Mouse (Mus musculus) CH12.LX (cell line): Measurements from ENCODE around the gene Crat. TPM values are rescaled to one million over a fixed set of nuclear protein-coding genes. Genes with fewer than 3 reads are reported as not detected.
A peak's percentile ranks its signal among the peaks of the same experiment; 100 is the strongest.

Experiments used
- DNase-seq: peaks from one replicate; pipeline ENCODE4 v3.0.0-alpha.2; 2013; ENCODE audit errors: extremely low read depth
- H3K27ac ChIP-seq: 2 replicates; pipeline ENCODE4 v1.5.1; 2012; ENCODE audit warnings: low read depth, mild to moderate bottlenecking, control low read depth, moderate library complexity; ENCODE audit not compliant: insufficient read depth
- H3K27me3 ChIP-seq: replicated peaks from 2 replicates; pipeline ENCODE3; 2012; ENCODE audit warnings: inconsistent platforms
- H3K36me3 ChIP-seq, 2 experiments: replicated peaks in 1 of 2; 2 replicates each; pipeline versions ENCODE3 to v1.6.1; 2012; ENCODE audit warnings: inconsistent platforms in 1 of 2, low read length in 1 of 2, mild to moderate bottlenecking in 1 of 2, mixed read lengths in 1 of 2, moderate library complexity in 1 of 2; ENCODE audit not compliant: control insufficient read depth in 1 of 2, insufficient read depth in 1 of 2
- H3K4me1 ChIP-seq, 2 experiments: 2 replicates each; pipeline ENCODE4 v1.6.1; 2012; ENCODE audit warnings: inconsistent platforms in 1 of 2, moderate library complexity in 1 of 2; ENCODE audit not compliant: insufficient read depth in 2 of 2, control insufficient read depth in 1 of 2
- H3K4me2 ChIP-seq: 2 replicates; pipeline ENCODE4 v1.6.1; 2012; ENCODE audit warnings: low read depth, mild to moderate bottlenecking, control low read depth; ENCODE audit not compliant: poor library complexity, insufficient read depth, severe bottlenecking
- H3K4me3 ChIP-seq, 3 experiments: fragments of 150-350 bp in 1 of 3; sonication (generic) in 1 of 3; replicated peaks in 1 of 3; 2 replicates each; pipeline versions ENCODE3 to v1.5.1; 2011 to 2012; ENCODE audit warnings: low read depth in 2 of 3, low read length in 2 of 3, mild to moderate bottlenecking in 2 of 3, moderate library complexity in 2 of 3, control low read depth in 1 of 3, improper control_type of control experiment in 1 of 3, inconsistent platforms in 1 of 3, mixed read lengths in 1 of 3; ENCODE audit not compliant: poor library complexity in 1 of 3
- H3K79me2 ChIP-seq: replicated peaks from 2 replicates; pipeline ENCODE4 v1.6.1; 2012; ENCODE audit warnings: mild to moderate bottlenecking, moderate library complexity; ENCODE audit not compliant: control insufficient read depth, poor library complexity, insufficient read depth, severe bottlenecking; ENCODE audit errors: extremely low read depth
- H3K9ac ChIP-seq: 2 replicates; pipeline ENCODE4 v1.6.1; 2012; ENCODE audit warnings: low read depth, mild to moderate bottlenecking, control low read depth, moderate library complexity; ENCODE audit not compliant: insufficient read depth
- H3K9me3 ChIP-seq: replicated peaks from 2 replicates; pipeline ENCODE3; 2012; ENCODE audit warnings: low read length, inconsistent platforms, mixed read lengths
- CHD2 ChIP-seq: IDR thresholded peaks from 2 replicates; pipeline ENCODE4 v1.6.1; 2011; ENCODE audit warnings: low read length, improper control_type of control experiment
- CTCF ChIP-seq, 2 experiments: IDR thresholded peaks in 1 of 2; conservative IDR thresholded peaks in 1 of 2; 2 replicates each; pipeline ENCODE4 v1.5.1; 2011 to 2012; ENCODE audit warnings: low read depth in 2 of 2, low read length in 2 of 2, improper control_type of control experiment in 1 of 2, inconsistent platforms in 1 of 2, mild to moderate bottlenecking in 1 of 2, moderate library complexity in 1 of 2
- E2F4 ChIP-seq: IDR thresholded peaks from 2 replicates; pipeline ENCODE4 v1.6.1; 2011; ENCODE audit warnings: low read depth, low read length, improper control_type of control experiment; ENCODE audit not compliant: insufficient replicate concordance
- ETS1 ChIP-seq: conservative IDR thresholded peaks from 2 replicates; pipeline ENCODE4 v1.6.1; 2012; ENCODE audit warnings: low read depth, mild to moderate bottlenecking, inconsistent platforms, low read length, improper control_type of control experiment, moderate library complexity
- GABPA ChIP-seq: IDR thresholded peaks from 2 replicates; pipeline ENCODE4 v1.6.1; 2012; ENCODE audit warnings: low read depth, low read length, improper control_type of control experiment, inconsistent platforms; ENCODE audit not compliant: insufficient replicate concordance
- HCFC1 ChIP-seq: IDR thresholded peaks from 2 replicates; pipeline ENCODE4 v1.6.1; 2012; ENCODE audit warnings: low read depth, mild to moderate bottlenecking, inconsistent platforms, low read length, improper control_type of control experiment
- IRF4 ChIP-seq: IDR thresholded peaks from 2 replicates; pipeline ENCODE4 v1.6.1; 2014; ENCODE audit warnings: low read depth, mild to moderate bottlenecking, inconsistent platforms, low read length, improper control_type of control experiment
- JUND ChIP-seq: conservative IDR thresholded peaks from 2 replicates; pipeline ENCODE4 v1.6.1; 2011; ENCODE audit warnings: low read depth, low read length, improper control_type of control experiment
- KAT2A ChIP-seq: IDR thresholded peaks from 2 replicates; pipeline ENCODE4 v1.6.1; 2012; ENCODE audit warnings: low read length, improper control_type of control experiment, inconsistent platforms; ENCODE audit not compliant: insufficient replicate concordance
- MAX ChIP-seq: IDR thresholded peaks from 2 replicates; pipeline ENCODE4 v1.6.1; 2011; ENCODE audit warnings: low read length, improper control_type of control experiment
- MAZ ChIP-seq: IDR thresholded peaks from 2 replicates; pipeline ENCODE4 v1.6.1; 2012; ENCODE audit warnings: low read depth, mild to moderate bottlenecking, inconsistent platforms, low read length, improper control_type of control experiment, moderate library complexity
- MEF2A ChIP-seq: IDR thresholded peaks from 2 replicates; pipeline ENCODE4 v1.6.1; 2014; ENCODE audit warnings: low read depth, mild to moderate bottlenecking, inconsistent platforms, low read length, improper control_type of control experiment, borderline replicate concordance
- MXI1 ChIP-seq: IDR thresholded peaks from 2 replicates; pipeline ENCODE4 v1.6.1; 2011; ENCODE audit warnings: mild to moderate bottlenecking, low read depth, low read length, improper control_type of control experiment
- MYC ChIP-seq: IDR thresholded peaks from 2 replicates; pipeline ENCODE4 v1.6.1; 2011; ENCODE audit warnings: low read depth, mild to moderate bottlenecking, improper control_type of control experiment, low read length
- NELFE ChIP-seq: IDR thresholded peaks from 2 replicates; pipeline ENCODE4 v1.6.1; 2011; ENCODE audit warnings: low read depth, low read length, improper control_type of control experiment
- NRF1 ChIP-seq: IDR thresholded peaks from 2 replicates; pipeline ENCODE4 v1.6.1; 2014; ENCODE audit warnings: low read depth, mild to moderate bottlenecking, inconsistent platforms, low read length, improper control_type of control experiment, moderate library complexity
- PAX5 ChIP-seq: IDR thresholded peaks from 2 replicates; pipeline ENCODE4 v1.6.1; 2012; ENCODE audit warnings: low read length, inconsistent platforms, mixed read lengths
- POLR2A ChIP-seq: IDR thresholded peaks from 2 replicates; pipeline ENCODE4 v1.6.1; 2011; ENCODE audit warnings: low read depth, mild to moderate bottlenecking, improper control_type of control experiment, low read length
- POLR2AphosphoS2 ChIP-seq: IDR thresholded peaks from 2 replicates; pipeline ENCODE4 v1.6.1; 2011; ENCODE audit warnings: low read depth, low read length, improper control_type of control experiment
- RAD21 ChIP-seq: IDR thresholded peaks from 2 replicates; pipeline ENCODE4 v1.6.1; 2011; ENCODE audit warnings: low read depth, mild to moderate bottlenecking, low read length, improper control_type of control experiment, moderate library complexity
- RCOR1 ChIP-seq: conservative IDR thresholded peaks from 2 replicates; pipeline ENCODE4 v1.6.1; 2012; ENCODE audit warnings: low read depth, mild to moderate bottlenecking, inconsistent platforms, low read length, improper control_type of control experiment
- SMC3 ChIP-seq: IDR thresholded peaks from 2 replicates; pipeline ENCODE4 v1.6.1; 2011; ENCODE audit warnings: low read depth, low read length, improper control_type of control experiment
- UBTF ChIP-seq: IDR thresholded peaks from 2 replicates; pipeline ENCODE4 v1.6.1; 2012; ENCODE audit warnings: low read depth, mild to moderate bottlenecking, inconsistent platforms, low read length, improper control_type of control experiment, moderate library complexity
- USF1 ChIP-seq: IDR thresholded peaks from 2 replicates; pipeline ENCODE4 v1.6.1; 2014; ENCODE audit warnings: low read depth, mild to moderate bottlenecking, inconsistent platforms, low read length, improper control_type of control experiment
- USF2 ChIP-seq: conservative IDR thresholded peaks from 2 replicates; pipeline ENCODE4 v1.6.1; 2011; ENCODE audit warnings: low read depth, low read length, improper control_type of control experiment
- ZC3H11A ChIP-seq: IDR thresholded peaks from 2 replicates; pipeline ENCODE4 v1.6.1; 2012; ENCODE audit warnings: low read depth, mild to moderate bottlenecking, inconsistent platforms, low read length, improper control_type of control experiment
- ZKSCAN1 ChIP-seq: IDR thresholded peaks from 2 replicates; pipeline ENCODE4 v1.6.1; 2012; ENCODE audit warnings: low read depth, inconsistent platforms, low read length, improper control_type of control experiment, borderline replicate concordance
- ZMIZ1 ChIP-seq: IDR thresholded peaks from 2 replicates; pipeline ENCODE4 v1.6.1; 2012; ENCODE audit warnings: low read depth, mild to moderate bottlenecking, inconsistent platforms, low read length, improper control_type of control experiment
- ZNF384 ChIP-seq: IDR thresholded peaks from 2 replicates; pipeline ENCODE4 v1.6.1; 2012; ENCODE audit warnings: low read depth, low read length, improper control_type of control experiment, inconsistent platforms
- dilution Hi-C: fragments of 300-500 bp; cut with MboI; formaldehyde crosslinking; loops from 2 replicates; pipeline ENCODE4 v1.14.3; 2020; ENCODE audit warnings: low sequenced_read_pairs; ENCODE audit not compliant: extremely low pct_unique_long_range_greater_than_20kb, extremely low pct_ligation_motif_present
- in situ Hi-C: fragments of 300-500 bp; cut with MboI; formaldehyde crosslinking; loops from 3 replicates; pipeline ENCODE4 v1.14.3; 2019; ENCODE audit warnings: low sequenced_read_pairs, low pct_ligation_motif_present, low pct_unique_long_range_greater_than_20kb, mixed read lengths
- polyA plus RNA-seq: library from polyadenylated mRNA; unstranded; fragments of >175 nt; gene quantifications from 2 replicates; pipeline ENCODE4 v1.2.1, GENCODE M21; 2012; ENCODE audit warnings: low read depth; ENCODE audit not compliant: insufficient read length
- total RNA-seq, 2 experiments: library from RNA; depleted of rRNA; stranded (reverse); fragments of 300-350 nt in 1 of 2; fragments of >200 nt in 1 of 2; gene quantifications; 2 replicates each; pipeline ENCODE4 v1.2.3; 2012 to 2014

The Crat gene
- total and polyA plus RNA-seq, 3 experiments: 1.7 to 4.5 (median 4.2) TPM

GRCm38 (mm10) chr2:30416649-30416965 lies 994 bp upstream of the Crat start:
- TF ChIP-seq ZMIZ1 (no peak), NELFE (no peak), MYC (no peak), KAT2A (no peak), MAZ (no peak), UBTF (no peak), ZKSCAN1 (no peak), MXI1 (no peak), POLR2A (no peak), MEF2A (no peak), NRF1 (no peak), JUND (no peak), POLR2AphosphoS2 (no peak), MAX (no peak), PAX5 (no peak), RAD21 (no peak), CHD2 (no peak), SMC3 (no peak), CTCF (conservative IDR thresholded peaks at IDR 0.05 in 1 of 2, IDR thresholded peaks at IDR 0.05 in 1 of 2; ENCODE audit: low read depth in 2 of 2, low read length in 2 of 2) (no peak), USF1 (no peak)
- Histone ChIP-seq H3K79me2 (peaks cover 37% of the 10 kb centered on the region), H3K9me3 (no peaks in the 10 kb centered on the region), H3K27ac (peak overlapping the region; percentile 50), H3K36me3 (peaks cover 0 to 18% of the 10 kb centered on the region in 2 experiments), H3K9ac (peak overlapping the region; percentile 86), H3K4me2 (peak overlapping the region; percentile 68), H3K4me3 (peak overlapping the region; percentile 77 to 88 (median 84)), H3K27me3 (peaks cover 15% of the 10 kb centered on the region), H3K4me1 (peaks cover 2 to 43% of the 10 kb centered on the region in 2 experiments; a peak in 3 of 4 replicates)
- peak; percentile 31 for DNase-seq
- dilution Hi-C loops (no loop called here), in situ Hi-C loops (no loop called here)

DNA sequence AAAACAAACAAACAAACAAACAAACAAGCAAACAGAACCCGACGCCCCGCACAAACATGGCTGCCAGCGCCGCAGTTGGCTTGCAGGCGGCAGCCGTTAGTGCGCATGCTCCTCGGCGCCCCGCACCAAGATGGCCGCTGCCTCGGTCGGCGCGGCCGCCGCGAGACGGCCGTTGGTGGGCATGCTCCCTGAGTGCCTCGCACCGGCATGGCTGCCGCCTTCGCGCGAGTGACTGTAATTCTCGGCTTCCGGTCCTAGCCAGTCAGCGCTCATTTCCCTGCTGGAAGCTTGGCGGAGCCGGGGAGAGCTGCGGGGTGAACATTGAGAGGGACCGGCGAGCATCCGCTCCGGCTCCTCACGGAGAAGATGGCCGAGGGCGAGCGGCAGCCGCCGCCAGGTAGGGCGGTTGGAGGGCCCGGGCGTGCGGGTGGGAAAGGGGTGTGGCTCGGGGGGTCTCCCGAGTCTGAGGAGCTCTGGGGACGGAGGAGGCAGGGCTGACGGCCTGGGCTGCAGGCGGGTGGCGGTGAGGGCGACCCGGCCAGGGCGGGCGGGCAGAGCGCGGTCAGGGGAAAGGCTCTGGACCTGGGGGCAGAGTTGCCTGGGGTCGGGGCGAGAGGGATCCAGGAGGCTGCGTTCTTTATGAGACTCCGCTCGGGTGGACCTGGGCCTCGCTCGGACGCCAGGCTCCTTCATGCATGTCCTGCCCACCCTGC lies 479 bp upstream of the Crat start, which contains the start of gene Ptpa:
Ptpa (plus strand) TSS at position 104 of the 713 bp plus-strand sequence.
- Histone ChIP-seq H3K36me3 (peaks cover 0 to 18% of the 10 kb centered on the region in 2 experiments), H3K4me1 (peaks cover 2 to 38% of the 10 kb centered on the region in 2 experiments; a peak in 3 of 4 replicates)
- peak; percentile 94 for TF ChIP-seq NRF1
- TF ChIP-seq POLR2AphosphoS2: no peak
- no peak for TF ChIP-seq ZNF384
- peak; percentile 84 for TF ChIP-seq HCFC1
- TF ChIP-seq USF2: no peak
- peak; percentile 72; the same call in 1 of the 2 replicates for TF ChIP-seq MAX
- no peak for TF ChIP-seq PAX5
- no peak for TF ChIP-seq CTCF (conservative IDR thresholded peaks at IDR 0.05 in 1 of 2, IDR thresholded peaks at IDR 0.05 in 1 of 2; ENCODE audit: low read depth in 2 of 2, low read length in 2 of 2)
- TF ChIP-seq ZKSCAN1: no peak
- no peak for TF ChIP-seq E2F4
- TF ChIP-seq JUND: no peak
- no peak for TF ChIP-seq ZC3H11A
- TF ChIP-seq RAD21: no peak
- 0 out of 2 replicates have a peak, but pooled peaks have one; percentile 32 for TF ChIP-seq MYC
- no peak for TF ChIP-seq GABPA
- peak; percentile 87 for TF ChIP-seq MXI1
- no peak for TF ChIP-seq USF1
- no peak for TF ChIP-seq MAZ
- no peak; the same call in 1 of the 2 replicates for TF ChIP-seq RCOR1
- peak; percentile 98 for TF ChIP-seq NELFE
- TF ChIP-seq ETS1: no peak
- TF ChIP-seq MEF2A: peak; percentile 64
- TF ChIP-seq IRF4: no peak
- TF ChIP-seq UBTF: peak; percentile 73; the same call in 1 of the 2 replicates

More for the DNA sequence above, 479 bp upstream of the Crat start, which contains the start of gene Ptpa:
- DNase-seq: peak; percentile 87
- Histone ChIP-seq H3K27ac (peak within 1 kb of the TSS; percentile 50), H3K4me2 (peak within 1 kb of the TSS; percentile 68), H3K9me3 (no peaks in the 10 kb centered on the region), H3K79me2 (peaks cover 34% of the 10 kb centered on the region), H3K27me3 (peaks cover 15% of the 10 kb centered on the region), H3K9ac (peak within 1 kb of the TSS; percentile 86), H3K4me3 (peak within 1 kb of the TSS; percentile 77 to 88 (median 84))
- in situ Hi-C loops: no loop called here
- dilution Hi-C loops: no loop called here
